Mouse (Mus musculus) activated CD4-positive, CD25-positive, alpha-beta regulatory T cell, adult 4 months (primary cell): Measurements from ENCODE around the gene Sucnr1. TPM values are rescaled to one million over a fixed set of nuclear protein-coding genes. Genes with fewer than 3 reads are reported as not detected.
"Not testable (repeated sequence)": the region's sequence is repeated elsewhere in the genome, so short reads cannot be mapped to it uniquely, and the experiment has no call there.

ENCODE experiments used
- ATAC-seq: one replicate; pipeline ENCODE4 v1.8.0; 2017
- polyA plus RNA-seq, 2 experiments: library from polyadenylated mRNA; unstranded; fragments of 100-300 nt; shearing (Covaris generic); gene quantifications; one replicate each; pipeline ENCODE4 v1.2.1; 2017

Sucnr1 gene
- polyA plus RNA-seq = not detected

- ATAC-seq = no peak
These were observed at the start of gene Sucnr1 for GRCm38 (mm10) chr3:60081648-60082047. TSS of gene Sucnr1 (plus strand) at chr3:60081869.

- no peak for ATAC-seq
These were observed 35.3 kb upstream of the Sucnr1 start for GRCm38 (mm10) chr3:60046221-60046913.

- ATAC-seq = no peak
These were observed 28.3 kb upstream of the Sucnr1 start for GRCm38 (mm10) chr3:60053231-60053927.

- no peak for ATAC-seq
These were observed 27.7 kb upstream of the Sucnr1 start for GRCm38 (mm10) chr3:60053931-60054330.

- ATAC-seq = no peak
These were observed 25.2 kb upstream of the Sucnr1 start for GRCm38 (mm10) chr3:60056451-60056850.

GRCm38 (mm10) chr3:60057070-60057808 is 24.4 kb upstream of the Sucnr1 start:
- no peak for ATAC-seq

GRCm38 (mm10) chr3:60057809-60058082 is 23.9 kb upstream of the Sucnr1 start:
- no peak for ATAC-seq

GRCm38 (mm10) chr3:60078883-60079415 is 2.7 kb upstream of the Sucnr1 start:
- ATAC-seq = no peak

GRCm38 (mm10) chr3:60080572-60080971 is 1.1 kb upstream of the Sucnr1 start:
- no peak for ATAC-seq

- ATAC-seq = no peak
These were observed 1.1 kb downstream of the Sucnr1 start for GRCm38 (mm10) chr3:60082746-60083145.

- no peak for ATAC-seq
These were observed 4.1 kb downstream of the Sucnr1 start for GRCm38 (mm10) chr3:60085729-60086128.

GRCm38 (mm10) chr3:60091321-60091720 is 9.7 kb downstream of the Sucnr1 start:
- ATAC-seq = no peak

- no peak for ATAC-seq
These were observed 12.9 kb downstream of the Sucnr1 start for GRCm38 (mm10) chr3:60094386-60095156.

- ATAC-seq = no peak
These were observed 15.3 kb downstream of the Sucnr1 start for GRCm38 (mm10) chr3:60096941-60097340.

GRCm38 (mm10) chr3:60097485-60097884 is 15.8 kb downstream of the Sucnr1 start:
- ATAC-seq = no peak

- ATAC-seq = no peak
These were observed 16.9 kb downstream of the Sucnr1 start for GRCm38 (mm10) chr3:60098521-60098920.

- no peak for ATAC-seq
These were observed 22.9 kb downstream of the Sucnr1 start for GRCm38 (mm10) chr3:60104462-60105109.

- not testable (repeated sequence) for ATAC-seq
These were observed 24.8 kb downstream of the Sucnr1 start for GRCm38 (mm10) chr3:60106446-60106845.

- no peak for ATAC-seq
These were observed 26.1 kb downstream of the Sucnr1 start for GRCm38 (mm10) chr3:60107736-60108135.

GRCm38 (mm10) chr3:60108815-60109214 is 27.1 kb downstream of the Sucnr1 start:
- no peak for ATAC-seq

GRCm38 (mm10) chr3:60111135-60111710 is 29.6 kb downstream of the Sucnr1 start:
- peak; percentile 54 for ATAC-seq
